Comparison of ENCODE assay signal across 18 mouse cellular contexts in genomic region chr10:120189276-120189675, GRCm38 (mm10). TPM values are rescaled to one million over a fixed set of nuclear protein-coding genes. Genes with fewer than 3 reads are reported as not detected.
DNase-seq lines count a peak whose midpoint lies in the region; ATAC-seq and TF ChIP-seq lines count a peak whose summit lies in the region.
"Had no signal": no experiment of that assay in that cellular context is flagged by ENCODE, and none has a peak within 500 bp of the region (broad histone marks: within the 10 kb centered on the region; RNA-seq: fewer than 3 reads in every experiment).

No protein-coding gene starts in this region.

- WGBS in heart, embryonic 16.5 days, result 59% methylated on average over 11 of the region's 11 CpGs
- under 1% methylated on average over 11 of the region's 11 CpGs for WGBS in bone marrow, adult 2 months

- no peak for TF ChIP-seq CTCF in bone marrow, adult 2 months (IDR thresholded peaks at IDR 0.05; ENCODE audit: control insufficient read depth, insufficient read depth, low read length)

- H3K9me3 ChIP-seq in heart, embryonic 16.5 days (replicated peaks; ENCODE audit: control insufficient read depth, low read length), result peaks cover 2% of the 10 kb centered on the region; the same call in 1 of the 2 replicates
- H3K9me3 ChIP-seq in megakaryocyte, embryonic 14.5 days, result no peaks in the 10 kb centered on the region
- H3K9me3 ChIP-seq: heart, embryonic 15.5 days; hindbrain, embryonic 15.5 days; midbrain, embryonic 15.5 days; neural tube, embryonic 13.5 days had no signal

- no peak for ATAC-seq in heart, embryonic 16.5 days (replicated peaks; ENCODE audit: extremely low read depth, insufficient read depth, low FRiP score)
- ATAC-seq in cerebellum, adult (ENCODE audit: insufficient number of reproducible peaks, low FRiP score, low TSS enrichment), result no peak
- ATAC-seq: activated CD4-positive, CD25-positive, alpha-beta regulatory T cell, adult 4 months; forebrain, postnatal 0 days; midbrain, embryonic 15.5 days had no signal

- no peaks in the 10 kb centered on the region for H3K4me1 ChIP-seq in heart, embryonic 16.5 days (ENCODE audit: control insufficient read depth, insufficient read depth, low read length)
- peaks cover 4% of the 10 kb centered on the region for H3K4me1 ChIP-seq in bone marrow, adult 2 months (ENCODE audit: control insufficient read depth, insufficient read depth, low read length)
- peaks cover 74% of the 10 kb centered on the region for H3K4me1 ChIP-seq in megakaryocyte, embryonic 14.5 days
- H3K4me1 ChIP-seq: heart, embryonic 15.5 days; midbrain, embryonic 15.5 days had no signal

- no peak overlapping the region for H3K4me3 ChIP-seq in heart, embryonic 16.5 days (ENCODE audit: low read length)
- no peak overlapping the region for H3K4me3 ChIP-seq in bone marrow, adult 2 months (replicated peaks; ENCODE audit: control insufficient read depth, low read depth, low read length)
- H3K4me3 ChIP-seq in megakaryocyte, embryonic 14.5 days (replicated peaks), result peak overlapping the region; percentile 87
- H3K4me3 ChIP-seq: heart, embryonic 15.5 days; hindbrain, embryonic 15.5 days; layer of hippocampus, adult 2 months; midbrain, embryonic 15.5 days; neural tube, embryonic 13.5 days had no signal

- no peak overlapping the region for H3K4me2 ChIP-seq in heart, embryonic 16.5 days (ENCODE audit: low read depth, low read length)
- H3K4me2 ChIP-seq: heart, embryonic 15.5 days; hindbrain, embryonic 15.5 days; midbrain, embryonic 15.5 days; neural tube, embryonic 13.5 days had no signal

- no peak overlapping the region for H3K9ac ChIP-seq in heart, embryonic 16.5 days (ENCODE audit: low read length)
- H3K9ac ChIP-seq: forebrain, postnatal 0 days; heart, embryonic 15.5 days; hindbrain, embryonic 15.5 days; midbrain, embryonic 15.5 days; neural tube, embryonic 13.5 days had no signal

- no peaks in the 10 kb centered on the region for H3K27me3 ChIP-seq in heart, embryonic 16.5 days (ENCODE audit: control insufficient read depth, insufficient read depth, low read length)
- no peaks in the 10 kb centered on the region for H3K27me3 ChIP-seq in megakaryocyte, embryonic 14.5 days (replicated peaks)
- H3K27me3 ChIP-seq: heart, embryonic 15.5 days; hindbrain, embryonic 15.5 days; midbrain, embryonic 15.5 days; neural tube, embryonic 13.5 days had no signal

- TF ChIP-seq POLR2A in bone marrow, adult 2 months (IDR thresholded peaks at IDR 0.05; ENCODE audit: borderline replicate concordance, control insufficient read depth, low read depth, low read length), result no peak

- intact Hi-C loops in heart, postnatal 36 days (cut with DNase I), result no loop called here
- intact Hi-C loops in gastrocnemius, postnatal 14 days (cut with DNase I; ENCODE audit: low total_unique reads), result no loop called here

- H3K27ac ChIP-seq in heart, embryonic 16.5 days (ENCODE audit: low read length), result 0 out of 2 replicates have a peak overlapping the region, but pooled peaks have one; percentile 7
- 0 out of 2 replicates have a peak overlapping the region, but pooled peaks have one; percentile 3 for H3K27ac ChIP-seq in bone marrow, adult 2 months (ENCODE audit: control insufficient read depth, insufficient read depth, low read depth, low read length, poor library complexity)
- H3K27ac ChIP-seq: heart, embryonic 15.5 days; hindbrain, embryonic 15.5 days; layer of hippocampus, adult 2 months; midbrain, embryonic 15.5 days; neural tube, embryonic 13.5 days had no signal

- no peak for DNase-seq in heart, postnatal 36 days
- peak; percentile 20 for DNase-seq in 416B (ENCODE audit: low read depth)
- DNase-seq in gastrocnemius, postnatal 14 days, result no peak
- no peak for DNase-seq in right cerebral cortex, adult 2 months (ENCODE audit: low spot score in 2 of 2)
- DNase-seq: cerebellum, adult 18-20 months; embryo, embryonic 11 days; forebrain, postnatal 0 days; kidney, adult 11 months had no signal

- H3K36me3 ChIP-seq in heart, embryonic 16.5 days (ENCODE audit: control insufficient read depth, insufficient read depth), result no peaks in the 10 kb centered on the region
- H3K36me3 ChIP-seq in megakaryocyte, embryonic 14.5 days (replicated peaks; ENCODE audit: low read length), result peaks cover 22% of the 10 kb centered on the region
- H3K36me3 ChIP-seq: heart, embryonic 15.5 days; hindbrain, embryonic 15.5 days; midbrain, embryonic 15.5 days; neural tube, embryonic 13.5 days had no signal

RNA-seq across cellular contexts. Expression of gene Tmbim4, which starts 12.1 kb away (rescaled TPM):
- polyA plus RNA-seq in heart, embryonic 16.5 days (2015; fragmentation: Nextera tagmentation; extraction: Ambion mirVana), result 119 and 120 TPM in 2 replicates
- 10 to 100 TPM; 94.7 to 99.9 TPM for total RNA-seq in heart, postnatal 36 days (2021)
- polyA plus RNA-seq in bone marrow, adult 2 months (2011; ENCODE audit: insufficient read depth, insufficient read length, low replicate concordance, missing spikeins), result 64.9 and 68.2 TPM in 2 replicates
- polyA plus RNA-seq in megakaryocyte, embryonic 14.5 days (2012; ENCODE audit: insufficient read depth, low replicate concordance), result 300 and 458 TPM in 2 replicates
- total RNA-seq in gastrocnemius, postnatal 14 days (2021), result 10 to 100 TPM; 62.4 to 62.7 TPM

RNA-seq across cellular contexts. Expression of gene Irak3, which starts 12.7 kb away (rescaled TPM):
- polyA plus RNA-seq in heart, embryonic 16.5 days (2015; fragmentation: Nextera tagmentation; extraction: Ambion mirVana), result 0.76 and 0.91 TPM in 2 replicates
- 1 to 10 TPM; 3.1 to 4.6 TPM for total RNA-seq in heart, postnatal 36 days (2021)
- 4.1 and 14.3 TPM in 2 replicates for polyA plus RNA-seq in bone marrow, adult 2 months (2011; ENCODE audit: insufficient read depth, insufficient read length, low replicate concordance, missing spikeins)
- 4.9 TPM in 1 of 2 replicates, not detected in the other for polyA plus RNA-seq in megakaryocyte, embryonic 14.5 days (2012; ENCODE audit: insufficient read depth, low replicate concordance)
- 1 to 10 TPM; 2.4 to 2.9 TPM for total RNA-seq in gastrocnemius, postnatal 14 days (2021)

RNA-seq across cellular contexts. Expression of gene Llph, which starts 37.6 kb away (rescaled TPM):
- polyA plus RNA-seq in heart, embryonic 16.5 days (2015; fragmentation: Nextera tagmentation; extraction: Ambion mirVana), result 25.4 and 25.5 TPM in 2 replicates
- 10 to 100 TPM in 1 of 2 experiments, 1 to 10 TPM in 1; 8.7 to 10.5 TPM for total RNA-seq in heart, postnatal 36 days (2021)
- polyA plus RNA-seq in bone marrow, adult 2 months (2011; ENCODE audit: insufficient read depth, insufficient read length, low replicate concordance, missing spikeins), result 15.0 and 45.4 TPM in 2 replicates
- 21.5 and 123 TPM in 2 replicates for polyA plus RNA-seq in megakaryocyte, embryonic 14.5 days (2012; ENCODE audit: insufficient read depth, low replicate concordance)
- total RNA-seq in gastrocnemius, postnatal 14 days (2021), result 10 to 100 TPM; 12.2 to 15.1 TPM
